Mouse (Mus musculus): ENCODE data around the gene Fbxl7.
"Not testable (repeated sequence)": the region's sequence is repeated elsewhere in the genome, so short reads cannot be mapped to it uniquely, and the experiment has no call there.

Fbxl7 gene

GRCm38 (mm10) chr15:26804046-26804445, 91.3 kb downstream of the Fbxl7 start:
- no peak for DNase-seq

GRCm38 (mm10) chr15:26799457-26800021, 95.8 kb downstream of the Fbxl7 start:
- peak; percentile 49 for DNase-seq

DNA sequence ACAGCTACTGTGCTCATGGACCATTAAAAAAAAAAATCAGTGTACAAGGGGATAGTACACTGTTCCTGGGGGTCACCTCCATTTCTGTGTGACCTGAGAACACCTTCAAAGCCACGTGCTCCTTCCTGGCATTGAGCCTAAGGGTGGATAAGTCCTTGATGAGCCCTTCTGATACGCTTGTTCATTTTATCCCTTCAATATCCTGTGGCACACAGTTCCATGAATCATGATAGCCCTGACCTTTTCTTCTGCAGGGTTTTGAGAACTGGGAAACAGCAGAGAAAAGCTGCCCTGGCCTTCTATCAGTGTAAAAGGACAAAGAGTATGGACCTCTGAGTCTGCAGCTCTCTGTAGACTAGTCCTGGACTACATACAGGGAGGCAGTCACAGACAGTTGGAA, 99.4 kb downstream of the Fbxl7 start:
- DNase-seq: no peak

DNA sequence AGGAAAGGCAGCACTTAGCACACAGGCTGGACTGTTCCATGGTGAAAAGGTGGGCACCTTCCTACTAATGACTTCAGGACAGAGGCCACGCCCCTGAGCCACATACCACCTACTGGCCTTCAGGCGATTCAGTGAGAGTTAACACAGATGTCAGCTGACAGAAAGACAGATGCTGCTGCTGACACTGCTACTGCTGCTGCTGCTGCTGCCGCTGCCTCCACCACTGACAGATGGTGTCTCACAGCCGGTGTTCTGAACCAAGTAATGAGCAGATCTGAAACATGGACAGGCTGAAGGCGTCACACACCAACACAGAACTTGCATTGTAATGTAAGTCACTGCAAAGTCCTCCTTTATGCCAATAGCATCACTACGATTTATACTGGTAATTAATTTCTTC, 99.9 kb downstream of the Fbxl7 start:
- DNase-seq: no peak

DNA sequence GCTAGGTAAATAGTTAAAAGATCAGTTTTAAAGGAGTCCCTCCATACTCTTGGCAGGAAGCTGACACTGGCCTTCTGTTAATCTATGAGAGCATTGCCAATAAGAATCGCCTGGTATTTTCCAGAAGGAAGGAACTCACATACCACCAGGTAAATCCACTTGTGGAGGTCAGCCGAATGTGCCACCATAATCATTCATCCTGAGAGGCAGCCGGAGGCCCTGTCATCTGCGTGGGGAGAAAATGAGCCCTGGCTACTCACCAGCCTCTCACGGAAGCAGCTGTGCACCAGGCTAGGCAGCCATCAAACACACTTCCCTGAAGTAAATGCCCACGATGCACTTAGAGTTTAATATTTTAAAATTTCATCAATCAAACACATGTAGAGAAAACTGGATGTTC, 108.2 kb downstream of the Fbxl7 start:
- DNase-seq: no peak

DNA sequence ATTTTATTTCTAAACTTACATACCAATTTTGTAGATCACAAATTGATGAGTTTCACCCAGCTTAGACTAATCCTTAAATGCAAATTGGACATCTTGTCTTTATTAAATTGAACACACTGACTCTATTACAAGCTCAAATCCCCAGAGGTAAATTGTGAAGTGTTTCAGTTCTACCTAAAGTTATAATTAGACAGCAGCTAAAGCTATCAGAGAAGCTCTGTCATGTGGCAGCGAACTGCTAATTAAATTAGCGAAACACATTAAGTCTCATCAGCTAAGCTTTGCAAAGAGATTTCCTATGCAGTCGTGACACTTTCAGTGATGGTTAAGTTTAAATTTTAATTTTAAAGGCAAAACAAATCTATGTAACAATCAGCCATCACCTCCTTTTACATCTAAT, 114.8 kb downstream of the Fbxl7 start:
- DNase-seq: no peak

GRCm38 (mm10) chr15:26779129-26779528, 116.3 kb downstream of the Fbxl7 start:
- peak; percentile 32 for DNase-seq

- DNase-seq: no peak
These were observed 119.7 kb downstream of the Fbxl7 start for GRCm38 (mm10) chr15:26775720-26776119.

DNA sequence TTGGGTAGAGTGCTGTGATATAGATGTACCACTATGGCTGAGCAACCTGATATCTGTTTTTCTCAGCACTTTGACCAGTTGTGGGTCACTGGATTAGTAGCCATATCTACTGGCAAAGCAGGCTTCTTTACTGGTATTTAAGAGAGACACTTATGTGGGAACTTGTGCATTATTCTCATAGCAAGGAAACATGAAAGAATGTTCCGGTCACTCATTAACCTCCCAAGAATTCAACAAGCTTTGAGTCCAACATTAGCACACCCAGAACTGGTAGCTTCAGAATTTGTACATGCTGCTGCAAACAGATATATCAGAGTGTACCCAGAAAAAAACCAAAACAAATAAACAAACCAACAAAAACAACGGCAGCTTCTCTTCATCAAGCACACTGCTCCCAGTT, 120.5 kb downstream of the Fbxl7 start:
- no peak for DNase-seq

- DNase-seq: peak; percentile 48
These were observed 133.7 kb downstream of the Fbxl7 start for GRCm38 (mm10) chr15:26761651-26762050.

DNA sequence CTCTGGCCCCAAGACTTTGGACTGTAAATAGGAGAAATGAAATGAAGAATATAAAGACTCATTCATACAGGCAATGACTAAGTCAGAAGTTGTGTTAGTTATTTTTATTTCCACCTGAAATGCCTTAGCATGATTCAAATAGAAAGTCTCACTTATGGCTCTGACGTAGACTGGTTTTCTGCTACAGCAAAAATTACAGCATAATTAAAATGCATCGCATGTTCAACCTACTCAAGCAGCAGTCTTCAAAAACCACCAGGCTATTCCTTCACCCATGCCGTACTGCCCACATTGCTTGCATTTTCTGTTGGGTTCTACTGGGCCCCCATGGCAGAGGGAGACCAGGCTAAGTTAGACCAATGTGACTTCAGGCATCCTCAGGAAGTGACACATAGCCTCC, 146.9 kb downstream of the Fbxl7 start:
- no peak for DNase-seq

- no peak for DNase-seq
These were observed 163.0 kb downstream of the Fbxl7 start for GRCm38 (mm10) chr15:26732366-26732765.

DNA sequence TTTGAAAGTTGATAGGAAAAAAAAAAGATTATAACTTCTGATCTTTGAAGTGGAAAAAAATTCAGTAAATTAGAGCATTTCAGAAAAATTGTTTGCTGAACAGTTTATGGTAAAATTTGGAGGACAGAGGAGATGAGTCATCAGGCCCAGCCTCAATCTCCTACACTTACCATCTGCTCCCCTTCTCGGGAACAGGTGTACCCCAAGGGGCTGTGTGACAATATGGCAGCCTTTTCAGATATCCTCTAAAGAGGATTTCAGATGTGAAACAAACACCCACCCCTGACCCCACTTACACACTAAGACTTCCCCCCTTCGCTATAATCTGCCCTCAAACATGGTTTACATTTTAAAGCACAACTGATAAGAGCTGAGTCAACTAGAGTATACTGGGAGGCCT, 164.6 kb downstream of the Fbxl7 start:
- no peak for DNase-seq

GRCm38 (mm10) chr15:26729341-26729740, 166.0 kb downstream of the Fbxl7 start:
- not testable (repeated sequence) for DNase-seq

DNA sequence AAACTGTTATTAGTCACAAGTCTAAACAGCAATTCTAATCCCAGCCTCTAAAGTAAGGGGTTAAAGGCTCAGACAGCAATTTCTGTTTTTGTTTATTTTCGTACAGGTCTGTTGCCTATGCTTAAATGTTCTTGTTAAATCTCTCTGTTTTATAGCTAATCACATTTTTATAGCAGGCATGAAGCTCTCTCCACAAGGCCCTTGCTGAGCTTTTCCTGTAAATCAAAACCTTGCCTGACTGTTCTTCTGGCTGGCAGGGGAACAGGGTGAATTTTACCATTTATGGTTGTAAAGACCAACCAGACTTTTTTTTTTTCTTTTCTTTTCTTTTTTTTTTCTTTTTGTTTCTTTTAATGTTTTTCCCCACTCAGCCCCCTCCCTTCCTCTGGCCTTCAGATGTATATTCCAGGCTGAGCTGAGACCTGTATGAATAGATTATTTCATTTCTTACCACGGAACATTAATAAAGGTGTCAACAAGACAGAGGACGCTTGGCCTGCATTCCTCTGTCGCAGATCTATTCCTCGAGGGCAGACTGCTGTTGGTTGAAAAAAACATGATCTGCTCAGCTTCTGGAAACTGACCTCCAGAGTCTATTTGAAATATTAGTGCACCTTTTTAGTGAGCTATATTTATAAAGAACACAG, 176.9 kb downstream of the Fbxl7 start:
- no peak for DNase-seq

- no peak for DNase-seq
These were observed 177.4 kb downstream of the Fbxl7 start for GRCm38 (mm10) chr15:26717952-26718351.

DNA sequence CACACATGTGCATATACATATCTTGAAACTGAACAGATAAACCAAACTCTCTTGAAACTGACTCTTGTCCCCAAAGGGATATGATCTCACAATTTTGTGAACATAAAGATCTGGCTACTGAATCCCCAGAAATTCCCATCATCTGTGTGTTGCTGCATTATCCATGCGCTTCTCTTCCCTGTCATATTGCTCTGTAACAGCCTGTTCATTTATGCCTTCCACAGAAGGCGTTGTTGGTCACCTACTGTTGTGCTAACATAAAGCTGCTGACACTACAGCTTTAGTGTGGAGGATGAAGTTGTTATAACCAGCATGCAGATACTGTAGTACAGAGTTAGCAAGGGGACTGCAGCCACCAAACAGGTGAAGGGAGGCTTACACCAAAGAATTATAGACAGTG, 179.2 kb downstream of the Fbxl7 start:
- no peak for DNase-seq

- no peak for DNase-seq
These were observed 179.7 kb downstream of the Fbxl7 start for GRCm38 (mm10) chr15:26715635-26716034.

- no peak for DNase-seq
These were observed 183.1 kb downstream of the Fbxl7 start for GRCm38 (mm10) chr15:26712271-26712670.

DNA sequence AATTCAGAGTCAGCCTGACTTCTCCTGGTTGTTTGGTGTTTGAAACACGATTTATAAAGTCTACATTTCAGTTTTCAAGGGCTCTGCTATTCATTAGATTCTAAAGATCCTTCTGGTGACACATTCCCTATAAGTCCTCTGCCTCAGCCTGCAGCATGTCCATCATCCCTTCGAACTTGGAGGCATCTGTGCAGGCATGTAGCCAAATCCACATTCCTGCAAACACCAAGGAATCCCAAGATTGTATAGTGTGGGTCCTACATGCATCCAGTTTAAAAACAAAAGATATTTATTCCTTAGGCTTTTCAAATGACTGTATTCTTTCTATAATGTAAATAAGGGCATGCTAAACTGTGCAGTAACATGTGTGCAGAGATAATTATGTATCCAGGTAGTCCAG, 190.4 kb downstream of the Fbxl7 start:
- DNase-seq: no peak

GRCm38 (mm10) chr15:26703156-26703840, 192.1 kb downstream of the Fbxl7 start:
- no peak for DNase-seq

DNA sequence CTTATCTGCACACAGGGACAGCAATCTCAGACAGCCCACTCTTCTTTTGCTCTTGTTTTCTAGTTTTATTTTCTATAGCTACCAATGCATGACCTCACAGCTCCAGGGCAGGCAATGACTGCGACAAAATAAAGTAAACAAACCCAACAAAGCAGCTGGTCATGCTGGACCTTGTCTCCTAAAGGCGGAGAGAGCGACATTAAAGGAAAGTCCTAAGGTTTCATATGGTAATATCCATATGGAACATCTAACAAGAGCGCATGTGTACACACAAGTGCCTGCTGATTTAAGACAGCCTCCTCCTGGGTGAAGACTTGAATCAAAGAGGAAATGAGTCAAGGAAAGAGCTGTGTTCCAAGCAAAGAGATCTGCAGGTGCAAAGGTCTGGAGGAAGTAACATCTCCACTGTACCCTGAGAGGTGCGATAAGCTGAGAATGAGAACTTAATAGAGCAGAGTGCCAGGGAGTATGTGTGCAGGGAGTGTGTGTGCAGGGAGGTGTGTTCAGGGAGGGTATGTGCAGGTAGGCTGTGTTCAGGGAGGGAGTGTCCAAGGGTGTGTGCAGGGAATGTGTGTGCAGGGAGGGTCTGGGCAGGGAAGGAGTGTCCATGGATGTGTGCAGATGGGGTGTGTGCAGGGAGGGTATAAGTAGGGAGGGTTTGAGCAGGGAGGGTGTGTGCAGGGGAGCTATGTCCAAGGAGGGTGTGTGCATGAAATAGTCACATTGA, 193.3 kb downstream of the Fbxl7 start:
- DNase-seq: no peak

DNA sequence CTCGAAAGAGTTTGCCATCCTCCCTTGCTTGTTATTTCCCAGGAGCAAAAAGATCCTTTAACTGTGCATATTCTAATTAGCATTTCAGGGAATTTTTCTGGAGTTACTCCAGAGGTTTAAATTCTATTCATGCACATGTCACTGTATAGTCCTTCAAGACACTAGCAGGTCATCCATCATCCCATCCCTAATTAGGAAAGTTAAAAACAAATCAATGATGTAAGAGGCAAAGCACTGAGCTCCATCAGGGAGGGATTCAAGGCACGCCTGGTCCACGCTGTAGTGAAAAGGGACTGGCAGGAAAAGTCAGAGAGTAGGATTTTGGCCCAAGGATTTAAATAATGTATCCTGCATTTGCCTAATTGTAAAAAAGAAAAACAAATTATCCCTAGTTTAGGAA, 202.3 kb downstream of the Fbxl7 start:
- DNase-seq: no peak
